Mouse (Mus musculus) bone marrow macrophage, adult 2 months (primary cell): Measurements from ENCODE around the gene Baz2b. TPM values are rescaled to one million over a fixed set of nuclear protein-coding genes. Genes with fewer than 3 reads are reported as not detected.

Experiments
- H3K27ac ChIP-seq: 2 replicates; pipeline ENCODE4 v1.5.1; 2012; ENCODE audit warnings: low read depth, low read length; ENCODE audit not compliant: insufficient read depth
- H3K4me1 ChIP-seq: 2 replicates; pipeline ENCODE4 v1.6.1; 2012; ENCODE audit warnings: low read length; ENCODE audit not compliant: control insufficient read depth, insufficient read depth
- H3K4me3 ChIP-seq: 2 replicates; pipeline ENCODE4 v1.5.1; 2012; ENCODE audit warnings: mild to moderate bottlenecking, low read length, moderate library complexity; ENCODE audit not compliant: insufficient read depth
- CTCF ChIP-seq: IDR thresholded peaks from 2 replicates; pipeline ENCODE4 v1.5.1; 2012; ENCODE audit warnings: low read depth, mild to moderate bottlenecking, low read length, moderate library complexity
- POLR2A ChIP-seq: IDR thresholded peaks from 2 replicates; pipeline ENCODE4 v1.6.1; 2012; ENCODE audit warnings: mild to moderate bottlenecking, low read depth, low read length, borderline replicate concordance
- polyA plus RNA-seq: library from polyadenylated mRNA; stranded (reverse); fragments of >200 nt; gene quantifications from 2 replicates; pipeline ENCODE4 v1.2.4, GENCODE M21; 2012; ENCODE audit not compliant: missing spikeins, insufficient read depth, insufficient read length

Gene Baz2b
- polyA plus RNA-seq, 1 experiment: 64.7 TPM

GRCm38 (mm10) chr2:60221954-60222353, 12.3 kb upstream of the Baz2b start:
- no peak overlapping the region for H3K27ac ChIP-seq
- H3K4me3 ChIP-seq: no peak overlapping the region
- TF ChIP-seq CTCF (no peak), POLR2A (no peak)
- H3K4me1 ChIP-seq: peaks cover 18% of the 10 kb centered on the region

- TF ChIP-seq POLR2A: no peak
- TF ChIP-seq CTCF: no peak
- Histone ChIP-seq H3K4me1 (peaks cover 21% of the 10 kb centered on the region), H3K27ac (no peak overlapping the region), H3K4me3 (no peak overlapping the region)
These were observed 11.6 kb upstream of the Baz2b start for GRCm38 (mm10) chr2:60221236-60221635.

DNA sequence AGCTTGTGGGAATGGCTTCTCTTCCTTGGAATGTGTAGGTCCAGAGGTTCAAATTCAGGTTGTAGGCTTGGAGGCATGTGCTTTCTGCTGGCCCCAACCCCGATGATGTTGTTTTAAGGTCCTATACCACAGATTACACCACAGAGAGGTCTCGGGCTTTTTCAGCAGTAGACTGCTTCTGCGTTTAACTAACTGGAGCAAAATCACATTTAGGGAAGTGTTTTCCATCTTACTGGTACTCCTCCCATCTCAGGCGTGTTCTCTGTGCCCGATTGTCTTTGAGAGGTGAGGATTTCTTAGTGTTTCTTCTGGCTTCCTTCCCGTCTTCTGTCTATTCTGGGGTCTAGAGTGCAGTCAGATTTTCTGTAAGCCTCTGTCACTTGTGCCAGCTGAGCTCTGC, 8.0 kb upstream of the Baz2b start:
- H3K27ac ChIP-seq: no peak overlapping the region
- TF ChIP-seq POLR2A (no peak), CTCF (no peak)
- H3K4me3 ChIP-seq: no peak overlapping the region
- peaks cover 34% of the 10 kb centered on the region for H3K4me1 ChIP-seq

GRCm38 (mm10) chr2:60216547-60217153, 7.0 kb upstream of the Baz2b start:
- Histone ChIP-seq H3K4me3 (no peak overlapping the region), H3K27ac (no peak overlapping the region), H3K4me1 (peaks cover 37% of the 10 kb centered on the region)
- TF ChIP-seq POLR2A: no peak
- no peak for TF ChIP-seq CTCF

GRCm38 (mm10) chr2:60214683-60215082, 5.0 kb upstream of the Baz2b start:
- peaks cover 41% of the 10 kb centered on the region for H3K4me1 ChIP-seq
- TF ChIP-seq CTCF (no peak), POLR2A (no peak)
- H3K4me3 ChIP-seq: no peak overlapping the region
- no peak overlapping the region for H3K27ac ChIP-seq

DNA sequence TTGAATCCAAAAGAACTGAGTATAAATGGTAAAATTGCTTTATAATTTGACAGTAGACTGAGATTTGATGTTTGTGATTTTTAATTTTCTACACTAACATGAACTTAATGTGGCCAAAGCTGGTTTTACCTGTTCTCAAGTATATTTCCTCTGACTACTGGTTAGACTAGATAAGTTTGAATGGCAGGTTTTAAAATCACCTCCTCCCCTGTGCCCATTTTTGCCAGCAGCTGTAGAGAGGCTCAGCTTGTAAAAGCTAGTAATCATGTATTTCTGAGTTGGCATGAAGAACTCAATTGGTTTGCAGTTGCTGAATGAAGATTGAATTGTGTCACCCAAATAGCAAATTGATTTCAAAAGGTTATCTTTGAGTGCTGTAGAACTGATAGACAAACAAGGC, 2.8 kb upstream of the Baz2b start:
- peaks cover 41% of the 10 kb centered on the region for H3K4me1 ChIP-seq
- H3K27ac ChIP-seq: no peak overlapping the region
- no peak overlapping the region for H3K4me3 ChIP-seq
- no peak for TF ChIP-seq CTCF
- TF ChIP-seq POLR2A: no peak

- no peak overlapping the region for H3K27ac ChIP-seq
- peaks cover 31% of the 10 kb centered on the region for H3K4me1 ChIP-seq
- H3K4me3 ChIP-seq: peak overlapping the region; percentile 90
- no peak for TF ChIP-seq CTCF
- no peak for TF ChIP-seq POLR2A
These were observed 1.2 kb upstream of the Baz2b start for GRCm38 (mm10) chr2:60210821-60211220.

- Histone ChIP-seq H3K4me3 (peak overlapping the region; percentile 89), H3K4me1 (peaks cover 25% of the 10 kb centered on the region), H3K27ac (peak overlapping the region; percentile 58)
- TF ChIP-seq POLR2A (no peak), CTCF (no peak)
These were observed 472 bp downstream of the Baz2b start for GRCm38 (mm10) chr2:60209122-60209611.

- peaks cover 19% of the 10 kb centered on the region for H3K4me1 ChIP-seq
- TF ChIP-seq CTCF (no peak), POLR2A (no peak)
- no peak overlapping the region for H3K27ac ChIP-seq
- no peak overlapping the region for H3K4me3 ChIP-seq
These were observed 3.8 kb downstream of the Baz2b start for GRCm38 (mm10) chr2:60205795-60206194.

DNA sequence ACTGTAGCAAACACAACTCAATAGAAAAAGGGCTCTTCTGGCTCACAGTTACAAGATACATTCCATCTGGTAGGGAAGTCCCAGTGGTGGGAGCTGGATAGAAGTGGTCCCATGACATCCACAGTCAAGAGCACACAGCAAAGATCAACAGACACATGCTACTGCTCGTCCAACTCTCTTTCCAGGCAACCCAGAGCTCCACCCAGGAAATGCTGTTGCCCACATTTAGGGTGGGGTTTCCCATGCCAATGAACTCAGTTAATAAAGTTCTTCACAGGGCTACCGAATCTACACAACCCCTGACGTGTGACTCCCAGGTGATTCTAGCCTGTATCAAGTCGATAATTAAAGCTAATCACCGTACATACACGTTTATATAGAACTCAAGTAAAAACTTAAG, 5.5 kb downstream of the Baz2b start:
- no peak overlapping the region for H3K4me3 ChIP-seq
- no peak for TF ChIP-seq CTCF
- no peak for TF ChIP-seq POLR2A

DNA sequence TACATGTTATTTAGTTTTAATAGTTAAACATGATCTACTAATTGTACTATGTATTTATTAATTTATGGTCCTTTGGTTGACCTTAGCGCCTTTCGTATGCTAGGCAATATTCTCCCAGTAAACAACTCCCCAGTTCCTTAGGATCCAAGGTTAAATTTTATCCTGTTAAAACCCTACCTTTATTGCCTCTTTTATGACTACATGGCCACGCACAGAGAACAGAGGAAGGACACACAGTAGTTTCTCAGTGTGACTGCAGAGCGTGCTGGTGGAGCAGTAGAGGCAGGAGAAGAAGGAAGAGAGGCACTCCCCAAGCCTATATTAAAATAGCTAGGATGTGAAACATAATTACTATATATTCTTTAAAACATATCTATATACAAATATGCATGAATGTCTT, 5.9 kb downstream of the Baz2b start:
- Histone ChIP-seq H3K4me1 (peaks cover 23% of the 10 kb centered on the region), H3K4me3 (no peak overlapping the region), H3K27ac (no peak overlapping the region)
- TF ChIP-seq POLR2A (no peak), CTCF (no peak)

More for the DNA sequence above, 5.5 kb downstream of the Baz2b start:
- no peak overlapping the region for H3K27ac ChIP-seq
- peaks cover 23% of the 10 kb centered on the region for H3K4me1 ChIP-seq
